Mouse (Mus musculus) adrenal gland, postnatal 25 days (tissue): ENCODE data around the gene Fam47c. TPM values are rescaled to one million over a fixed set of nuclear protein-coding genes. Genes with fewer than 3 reads are reported as not detected.

ENCODE experiments used
- DNase-seq: peaks from one replicate; pipeline ENCODE4 v3.0.0; 2021; ENCODE audit warnings: mixed read lengths
- long read RNA-seq: library from polyadenylated mRNA; stranded (forward); transcript quantifications from one replicate; pipeline ENCODE4 v2.0.0, GENCODE M21; 2021
- total RNA-seq: library from RNA; stranded (reverse); gene quantifications from 2 replicates; pipeline ENCODE4 v1.2.3, GENCODE M21; 2021

Gene Fam47c
- total RNA-seq: not detected in 2 replicates
- long read RNA-seq: 0 reads

GRCm38 (mm10) chrX:78737463-78737862 lies at the start of gene Fam47c:
TSS of gene Fam47c (plus strand) at chrX:78737763.
- no peak for DNase-seq

- no peak for DNase-seq
These were observed 31.8 kb downstream of the Fam47c start for GRCm38 (mm10) chrX:78769408-78769807.

GRCm38 (mm10) chrX:78777078-78777477 lies 39.5 kb downstream of the Fam47c start:
- DNase-seq: no peak

Other genes with a start within 250 kb of the Fam47c start
- 4.3 and 4.7 TPM in 2 replicates for gene Prrg1, start 153.9 kb upstream of the Fam47c start, total RNA-seq